17 mouse cellular contexts compared by ENCODE assay signal in the genomic region with DNA sequence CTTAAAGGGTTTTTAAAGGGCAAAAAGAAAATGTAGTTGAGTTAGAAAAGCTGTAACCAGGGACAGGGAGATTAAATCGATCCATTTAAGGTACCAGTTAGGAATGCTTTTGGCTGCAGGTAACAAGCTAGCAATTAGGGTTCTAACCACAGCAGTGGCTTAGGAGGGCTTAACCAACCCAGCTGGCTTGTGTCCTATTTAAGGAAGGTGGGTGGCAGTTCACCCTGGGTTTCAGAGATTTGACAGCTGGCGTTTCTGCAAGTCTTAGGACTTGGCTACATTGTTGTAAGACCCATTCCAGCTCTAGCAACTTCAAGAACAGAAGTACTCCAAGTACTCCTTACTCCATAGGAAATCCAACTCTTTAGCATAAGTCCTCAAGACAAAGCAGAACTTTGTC.
"Had no signal": no experiment of that assay in that cellular context is flagged by ENCODE, and none has a peak within 500 bp of the region (broad histone marks: within the 10 kb centered on the region; RNA-seq: fewer than 3 reads in every experiment).

No protein-coding gene starts in this region.

- DNase-seq: retina, postnatal 1 day; right cerebral cortex, adult 18-20 months; right cerebral cortex, postnatal 14 days; right cerebral cortex, postnatal 25 days; right cerebral cortex, postnatal 4 days; spleen, adult 18-20 months; thymus, adult 18-20 months; thymus, adult 2 months; thymus, postnatal 14 days; thymus, postnatal 25 days; thymus, postnatal 36 days; thymus, postnatal 4 days had no signal

- H3K9ac ChIP-seq: neural tube, embryonic 12.5 days; neural tube, embryonic 13.5 days; neural tube, embryonic 15.5 days; stomach, embryonic 15.5 days had no signal

- H3K4me2 ChIP-seq: neural tube, embryonic 12.5 days; neural tube, embryonic 13.5 days; neural tube, embryonic 15.5 days; stomach, embryonic 15.5 days had no signal

- H3K27me3 ChIP-seq: neural tube, embryonic 12.5 days; neural tube, embryonic 13.5 days; neural tube, embryonic 15.5 days; stomach, embryonic 15.5 days had no signal

- H3K4me1 ChIP-seq: neural tube, embryonic 12.5 days; neural tube, embryonic 13.5 days; neural tube, embryonic 15.5 days; stomach, embryonic 15.5 days had no signal

- H3K9me3 ChIP-seq: neural tube, embryonic 12.5 days; stomach, embryonic 15.5 days had no signal

- H3K4me3 ChIP-seq: neural tube, embryonic 12.5 days; neural tube, embryonic 13.5 days; neural tube, embryonic 15.5 days; stomach, embryonic 15.5 days had no signal

- H3K36me3 ChIP-seq: neural tube, embryonic 12.5 days; neural tube, embryonic 13.5 days; neural tube, embryonic 15.5 days; stomach, embryonic 15.5 days had no signal

- H3K27ac ChIP-seq: neural tube, embryonic 12.5 days; neural tube, embryonic 13.5 days; neural tube, embryonic 15.5 days; stomach, embryonic 15.5 days; stomach, postnatal 0 days had no signal
